Mouse (Mus musculus) intestine, embryonic 14.5 days (tissue): ENCODE measurements at regions not wholly inside any gene's neighbourhood (a gene's known extent, or its start where the extent isn't known, plus 50 kb on each side); places are given as distances from the start of the nearest gene placed in this dataset.

Experiments used
- ATAC-seq: fragments of 200-750 bp; cut with Nextera tagmentation; replicated peaks from 2 replicates; pipeline ENCODE4 v1.8.0; 2017; ENCODE audit warnings: low read depth, moderate number of reproducible peaks, moderate TSS enrichment, moderate library complexity; ENCODE audit not compliant: low FRiP score, low TSS enrichment
- DNase-seq: peaks from one replicate; pipeline ENCODE4 v3.0.0-alpha.2; 2018; ENCODE audit warnings: low spot score
- H3K27ac ChIP-seq: fragments of 300-500 bp; sonication (generic); 2 replicates; pipeline ENCODE4 v1.5.1; 2014; ENCODE audit warnings: low read depth, mild to moderate bottlenecking, control low read depth
- H3K27me3 ChIP-seq: fragments of 300-500 bp; sonication (generic); replicated peaks from 2 replicates; pipeline ENCODE4 v1.6.1; 2014; ENCODE audit warnings: low read length, control low read depth; ENCODE audit not compliant: control insufficient read depth, insufficient read depth
- H3K36me3 ChIP-seq: fragments of 300-500 bp; sonication (generic); 2 replicates; pipeline ENCODE4 v1.6.1; 2014; ENCODE audit warnings: low read length, control low read depth; ENCODE audit not compliant: control insufficient read depth, insufficient read depth
- H3K4me1 ChIP-seq: fragments of 300-500 bp; sonication (generic); replicated peaks from 2 replicates; pipeline ENCODE4 v1.6.1; 2014; ENCODE audit warnings: low read length, control low read depth, mixed read lengths; ENCODE audit not compliant: control insufficient read depth, insufficient read depth
- H3K4me2 ChIP-seq: fragments of 300-500 bp; sonication (generic); 2 replicates; pipeline ENCODE4 v1.6.1; 2014; ENCODE audit warnings: low read length
- H3K4me3 ChIP-seq: fragments of 300-500 bp; sonication (generic); 2 replicates; pipeline ENCODE4 v1.5.1; 2014; ENCODE audit warnings: low read depth, low read length, control low read depth, mixed read lengths
- H3K9ac ChIP-seq: fragments of 300-500 bp; sonication (generic); 2 replicates; pipeline ENCODE4 v1.6.1; 2014; ENCODE audit warnings: mild to moderate bottlenecking, low read length
- H3K9me3 ChIP-seq: fragments of 300-500 bp; sonication (generic); 2 replicates; pipeline ENCODE4 v1.6.1; 2016; ENCODE audit warnings: low read length, control low read depth; ENCODE audit not compliant: control insufficient read depth
- WGBS: fragments of 180-500 bp; shearing (Covaris S2); extraction: QIAGEN DNeasy Blood & Tissue Kit; methylation state at CpG from one replicate; pipeline ENCODE4 v1.1.7; 2014; 5-methylcytosine and 5-hydroxymethylcytosine counted together

DNA sequence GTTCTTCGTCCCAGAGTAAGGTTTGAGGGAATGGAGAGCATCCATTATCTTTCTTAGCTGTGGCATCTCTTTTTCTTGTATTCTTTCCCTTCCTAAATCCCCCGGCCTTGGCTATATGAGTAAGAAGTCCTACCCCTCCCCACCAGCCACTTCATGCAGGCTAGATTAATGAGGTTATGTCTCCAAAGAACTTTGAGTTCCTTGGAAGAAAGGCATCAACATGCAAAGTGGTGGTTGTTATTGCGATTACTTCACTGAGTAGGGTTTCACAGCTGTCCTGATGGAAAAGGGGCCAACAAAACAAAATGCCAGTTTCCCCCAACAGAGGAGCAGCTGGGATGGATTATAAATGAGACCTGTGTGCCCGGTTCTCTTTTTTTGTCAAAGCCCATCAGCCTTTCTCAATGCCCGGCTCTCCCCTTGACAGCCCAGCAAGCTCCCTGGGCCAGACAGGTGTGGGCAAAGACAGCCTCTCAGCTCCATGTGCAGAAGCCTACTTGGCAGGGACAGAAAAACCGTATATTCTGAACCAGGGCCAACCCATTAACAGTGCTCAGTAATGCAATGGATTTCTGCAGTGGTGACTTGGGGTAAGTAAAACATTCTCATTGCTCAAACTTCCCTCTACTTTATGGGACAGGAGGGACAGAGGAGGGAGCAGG, 620.1 kb upstream of the 2610301B20Rik start:
- DNase-seq (no peak), ATAC-seq (no peak)
- Histone ChIP-seq H3K9me3 (no peaks in the 10 kb centered on the region), H3K27ac (no peak overlapping the region), H3K4me2 (no peak overlapping the region), H3K4me1 (no peaks in the 10 kb centered on the region), H3K9ac (no peak overlapping the region), H3K4me3 (no peak overlapping the region), H3K36me3 (no peaks in the 10 kb centered on the region), H3K27me3 (no peaks in the 10 kb centered on the region)
- 80% methylated on average over 6 of the region's 6 CpGs for WGBS

DNA sequence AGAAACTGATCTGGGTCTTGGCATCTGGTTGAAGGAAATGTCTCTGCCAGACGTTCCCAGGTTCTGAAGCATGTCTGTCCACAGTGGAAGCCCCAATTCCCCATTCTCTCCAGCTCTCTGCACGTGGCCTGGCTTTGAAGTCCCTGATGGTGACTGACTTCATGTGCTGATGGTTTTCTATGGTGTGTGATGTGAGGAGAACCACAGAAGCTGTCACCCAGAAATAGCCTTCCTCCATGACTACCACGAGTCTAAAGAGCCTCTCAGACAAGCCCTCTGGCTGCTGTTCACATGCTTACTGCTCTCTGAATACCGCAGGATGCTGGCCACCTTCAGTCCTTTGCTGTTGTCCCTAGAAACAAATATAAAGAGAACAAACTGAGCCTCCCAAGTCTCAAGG, 616.8 kb upstream of the 2610301B20Rik start:
- ATAC-seq = no peak
- 69% methylated on average over 4 of the region's 4 CpGs for WGBS
- H3K27ac ChIP-seq = no peak overlapping the region
- H3K4me2 ChIP-seq = no peak overlapping the region
- no peaks in the 10 kb centered on the region for H3K4me1 ChIP-seq
- H3K27me3 ChIP-seq = no peaks in the 10 kb centered on the region
- no peaks in the 10 kb centered on the region for H3K36me3 ChIP-seq
- no peaks in the 10 kb centered on the region for H3K9me3 ChIP-seq
- no peak for DNase-seq
- no peak overlapping the region for H3K9ac ChIP-seq
- H3K4me3 ChIP-seq = no peak overlapping the region

DNA sequence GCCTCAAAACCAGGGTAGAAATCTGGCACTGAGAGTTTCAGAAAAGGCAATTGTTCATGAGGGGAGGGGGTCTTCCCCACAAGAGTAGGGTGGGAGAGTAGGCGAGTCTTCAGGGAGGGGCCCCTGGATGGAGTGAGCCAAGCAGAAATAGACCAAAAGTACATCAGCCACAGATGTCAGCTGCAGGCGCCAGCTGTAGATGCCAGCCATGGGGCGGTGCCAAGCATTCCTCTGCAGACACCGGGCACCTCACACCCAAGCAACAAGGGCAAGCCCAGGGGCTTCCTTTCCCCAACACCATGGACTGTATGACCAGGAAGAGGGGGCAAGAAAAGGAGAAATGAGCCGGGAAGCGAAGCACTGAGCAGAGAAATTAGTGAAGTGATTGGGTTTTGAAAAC, 613.9 kb upstream of the 2610301B20Rik start:
- 78% methylated on average over 6 of the region's 6 CpGs for WGBS
- no peaks in the 10 kb centered on the region for H3K4me1 ChIP-seq
- no peaks in the 10 kb centered on the region for H3K27me3 ChIP-seq
- no peak overlapping the region for H3K9ac ChIP-seq
- no peak for ATAC-seq
- no peaks in the 10 kb centered on the region for H3K36me3 ChIP-seq
- H3K9me3 ChIP-seq = no peaks in the 10 kb centered on the region
- DNase-seq = no peak
- H3K27ac ChIP-seq = no peak overlapping the region
- H3K4me3 ChIP-seq = no peak overlapping the region
- H3K4me2 ChIP-seq = no peak overlapping the region

DNA sequence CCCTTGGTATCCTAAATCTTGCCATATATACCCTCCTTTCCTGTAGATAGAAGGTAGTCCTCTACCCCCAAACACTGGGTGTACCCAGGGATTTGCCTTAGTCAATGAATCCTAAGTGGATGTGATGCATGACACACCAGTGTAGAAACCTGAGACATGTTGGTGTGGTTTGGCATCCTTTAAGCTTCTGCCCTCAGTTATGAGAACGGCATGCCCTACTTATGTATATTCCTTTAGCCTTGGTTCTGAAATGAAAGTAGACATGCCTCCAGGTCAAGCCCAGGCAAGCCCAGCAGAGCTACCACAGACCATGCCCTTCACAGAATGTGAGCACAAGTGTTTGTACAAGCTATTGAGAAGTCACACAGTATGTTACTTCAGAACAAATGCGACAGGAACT, 608.4 kb upstream of the 2610301B20Rik start:
- no peak overlapping the region for H3K4me2 ChIP-seq
- H3K9ac ChIP-seq = no peak overlapping the region
- no peaks in the 10 kb centered on the region for H3K4me1 ChIP-seq
- no peaks in the 10 kb centered on the region for H3K36me3 ChIP-seq
- ATAC-seq = no peak
- no peak for DNase-seq
- H3K27me3 ChIP-seq = no peaks in the 10 kb centered on the region
- no peaks in the 10 kb centered on the region for H3K9me3 ChIP-seq
- no peak overlapping the region for H3K4me3 ChIP-seq
- H3K27ac ChIP-seq = no peak overlapping the region
- 56% methylated on average over 2 of the region's 2 CpGs for WGBS

DNA sequence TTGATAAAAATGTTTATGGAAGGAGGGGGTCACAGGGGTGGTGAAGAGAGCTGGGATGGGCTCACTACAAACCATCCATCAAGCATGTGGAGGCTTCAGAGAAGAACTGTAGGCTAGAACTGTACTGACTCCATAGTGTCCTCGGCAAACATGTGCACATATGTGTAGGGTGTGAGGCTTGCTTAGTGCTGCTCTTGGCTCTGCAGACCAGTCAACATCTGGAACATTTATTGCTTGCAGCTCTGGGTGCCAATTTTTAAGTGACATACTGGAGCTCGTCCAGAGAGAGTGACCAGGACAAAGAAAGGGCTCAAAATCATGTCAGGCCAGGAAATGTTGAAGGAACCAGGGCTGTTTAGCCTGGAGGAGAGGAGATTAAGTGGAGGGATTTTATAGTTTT, 588.7 kb upstream of the 2610301B20Rik start:
- H3K4me2 ChIP-seq = no peak overlapping the region
- ATAC-seq = no peak
- no peak for DNase-seq
- no peaks in the 10 kb centered on the region for H3K4me1 ChIP-seq
- H3K27me3 ChIP-seq = no peaks in the 10 kb centered on the region
- no peak overlapping the region for H3K27ac ChIP-seq
- H3K4me3 ChIP-seq = no peak overlapping the region
- no peaks in the 10 kb centered on the region for H3K9me3 ChIP-seq
- no peaks in the 10 kb centered on the region for H3K36me3 ChIP-seq
- H3K9ac ChIP-seq = no peak overlapping the region
- WGBS = 27% methylated on average over 2 of the region's 2 CpGs

DNA sequence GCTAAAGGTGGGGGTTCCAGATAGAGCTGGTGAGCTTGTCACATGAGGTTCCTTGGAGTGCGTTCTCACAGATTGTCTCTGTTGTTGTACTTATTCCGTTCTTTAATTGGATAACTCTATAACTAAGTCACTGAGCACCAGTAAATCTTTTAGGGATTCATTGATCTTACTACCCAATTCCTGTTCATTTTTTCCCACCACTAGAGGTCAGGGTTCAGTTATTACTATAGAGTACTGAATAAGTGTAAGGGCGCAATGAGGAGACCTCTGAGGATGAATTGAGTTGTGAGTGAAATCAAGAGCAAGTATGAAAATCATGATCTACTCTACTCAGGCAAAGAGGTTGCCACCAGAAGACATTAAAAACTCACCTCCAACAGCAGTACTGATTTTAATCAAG, 584.0 kb upstream of the 2610301B20Rik start:
- Histone ChIP-seq H3K4me3 (no peak overlapping the region), H3K4me1 (no peaks in the 10 kb centered on the region), H3K9ac (no peak overlapping the region), H3K4me2 (no peak overlapping the region), H3K27me3 (no peaks in the 10 kb centered on the region), H3K27ac (no peak overlapping the region), H3K36me3 (no peaks in the 10 kb centered on the region), H3K9me3 (no peaks in the 10 kb centered on the region)
- 79% methylated on average over 3 of the region's 3 CpGs for WGBS
- no peak for DNase-seq
- no peak for ATAC-seq

DNA sequence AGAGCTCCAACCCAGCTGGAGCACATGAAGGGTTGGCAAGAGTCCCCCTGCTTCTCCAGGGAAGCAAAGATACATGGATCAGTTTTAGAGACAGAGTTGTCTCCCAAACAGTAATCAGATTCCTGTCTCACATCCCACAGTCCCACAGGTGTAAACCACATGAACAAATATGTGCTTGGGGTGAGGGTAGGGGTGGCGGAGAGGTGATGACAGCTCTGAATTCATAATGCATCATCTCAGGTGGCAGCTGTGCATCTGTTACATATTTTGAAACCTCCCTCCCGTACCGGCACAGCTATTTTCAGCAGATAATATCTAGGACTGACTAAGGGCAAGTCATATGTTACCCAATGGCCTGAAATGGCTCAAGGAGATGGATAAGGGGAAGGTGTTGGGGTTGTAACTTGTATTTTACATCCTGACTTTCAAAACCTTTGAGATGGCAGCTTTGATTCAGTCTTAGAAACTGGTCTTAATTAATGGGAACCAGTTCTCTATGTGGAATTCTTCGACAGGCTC, 579.2 kb upstream of the 2610301B20Rik start:
- Histone ChIP-seq H3K4me1 (no peaks in the 10 kb centered on the region), H3K9ac (no peak overlapping the region), H3K4me3 (no peak overlapping the region), H3K36me3 (no peaks in the 10 kb centered on the region), H3K4me2 (no peak overlapping the region), H3K9me3 (no peaks in the 10 kb centered on the region), H3K27ac (no peak overlapping the region), H3K27me3 (no peaks in the 10 kb centered on the region)
- 78% methylated on average over 4 of the region's 4 CpGs for WGBS
- DNase-seq = no peak
- no peak for ATAC-seq

DNA sequence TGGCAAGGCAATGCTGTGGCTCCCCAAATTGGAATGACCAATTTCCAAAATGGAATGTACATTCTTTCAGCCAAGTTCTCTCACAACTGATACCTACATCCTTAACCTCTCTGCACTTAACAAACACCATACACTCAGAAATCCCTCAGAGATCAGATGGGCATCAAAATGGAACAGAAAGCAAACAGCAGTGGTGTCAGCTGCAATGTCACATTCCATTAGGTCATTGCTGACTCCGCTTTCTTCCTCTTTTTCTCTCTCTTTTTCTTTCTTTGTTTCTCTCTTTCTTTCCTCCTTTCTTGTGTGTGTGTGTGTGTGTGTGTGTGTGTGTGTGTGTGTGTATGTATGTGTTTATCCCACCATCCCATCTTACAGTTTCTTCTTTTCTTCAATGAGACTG, 578.1 kb upstream of the 2610301B20Rik start:
- ATAC-seq = no peak
- no peak for DNase-seq

DNA sequence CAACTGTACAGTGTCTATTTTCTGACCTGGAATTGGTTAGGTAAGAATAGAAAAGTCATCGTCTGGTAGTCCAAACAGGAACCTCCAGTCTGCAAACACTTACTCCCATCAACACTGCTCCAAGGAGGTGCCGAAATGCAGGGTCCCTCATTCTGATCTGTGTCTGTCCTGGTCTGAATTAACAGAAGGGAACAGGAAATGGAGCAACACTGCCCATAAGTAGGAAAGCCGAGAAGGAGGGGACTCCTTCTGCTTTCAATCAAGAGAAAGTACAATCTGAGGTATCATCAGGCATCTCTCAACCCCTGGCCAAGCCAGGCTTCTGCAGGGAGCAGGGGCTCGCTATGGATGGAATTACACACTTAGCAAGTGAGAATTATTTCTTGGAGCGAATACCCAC, 562.4 kb upstream of the 2610301B20Rik start:
- Histone ChIP-seq H3K4me2 (no peak overlapping the region), H3K4me3 (no peak overlapping the region), H3K9me3 (no peaks in the 10 kb centered on the region), H3K36me3 (no peaks in the 10 kb centered on the region), H3K27me3 (no peaks in the 10 kb centered on the region), H3K27ac (no peak overlapping the region), H3K4me1 (no peaks in the 10 kb centered on the region), H3K9ac (no peak overlapping the region)
- DNase-seq (no peak), ATAC-seq (no peak)
- WGBS = 48% methylated on average over 5 of the region's 5 CpGs

More for the DNA sequence above, 578.1 kb upstream of the 2610301B20Rik start:
- Histone ChIP-seq H3K36me3 (no peaks in the 10 kb centered on the region), H3K4me3 (no peak overlapping the region), H3K4me1 (no peaks in the 10 kb centered on the region), H3K4me2 (no peak overlapping the region), H3K27ac (no peak overlapping the region), H3K9ac (no peak overlapping the region), H3K27me3 (no peaks in the 10 kb centered on the region), H3K9me3 (no peaks in the 10 kb centered on the region)
- WGBS = 93% methylated on average over 1 of the region's 1 CpGs
